Mouse (Mus musculus) neutrophil, adult 5-6 weeks (primary cell): Measurements from ENCODE around the gene Heatr9. TPM values are rescaled to one million over a fixed set of nuclear protein-coding genes. Genes with fewer than 3 reads are reported as not detected.

Experiments
- total RNA-seq: library from RNA; stranded (forward); fragments of 200-1000 nt; gene quantifications from 2 replicates; pipeline ENCODE4 v1.2.3, GENCODE M21; 2017

Heatr9 gene
- total RNA-seq, 1 experiment from 2014 or later, result not detected

Other genes with a start within 250 kb of the Heatr9 start
- gene Slfn14, start 235.4 kb downstream of the Heatr9 start, total RNA-seq, result 0.37 and 0.93 TPM in 2 replicates
- 71.2 and 77.4 TPM in 2 replicates for gene Ap2b1, start 223.2 kb downstream of the Heatr9 start, total RNA-seq
- gene Pex12, start 219.6 kb downstream of the Heatr9 start, total RNA-seq, result 6.5 and 7.6 TPM in 2 replicates
- gene Rasl10b, start 113.0 kb downstream of the Heatr9 start, total RNA-seq, result 0.37 and 1.0 TPM in 2 replicates
- gene Gas2l2, start 92.7 kb downstream of the Heatr9 start, total RNA-seq, result not detected in 2 replicates
- gene 1700020L24Rik, start 84.5 kb downstream of the Heatr9 start, total RNA-seq, result 0.93 and 2.6 TPM in 2 replicates
- 0.25 TPM in 1 of 2 replicates, not detected in the other for gene Mmp28, start 59.1 kb downstream of the Heatr9 start, total RNA-seq
- 59.3 and 61.3 TPM in 2 replicates for gene Taf15, start 49.1 kb downstream of the Heatr9 start, total RNA-seq
- 14.0 and 15.2 TPM in 2 replicates for gene Ccl5, start 8.3 kb upstream of the Heatr9 start, total RNA-seq
- gene Ccl9, start 56.5 kb upstream of the Heatr9 start, total RNA-seq, result 30.6 and 52.2 TPM in 2 replicates
- 1,141 and 1,189 TPM in 2 replicates for gene Ccl6, start 70.9 kb upstream of the Heatr9 start, total RNA-seq
- gene Rpl9-ps1, start 123.4 kb upstream of the Heatr9 start, total RNA-seq, result 1.4 TPM in 1 of 2 replicates, not detected in the other
- 25.6 and 29.2 TPM in 2 replicates for gene Ccl3, start 127.2 kb upstream of the Heatr9 start, total RNA-seq
- gene Ccl4, start 140.4 kb upstream of the Heatr9 start, total RNA-seq, result 15.6 and 16.2 TPM in 2 replicates
- 160 TPM in 2 replicates for gene Wfdc17, start 181.8 kb upstream of the Heatr9 start, total RNA-seq
- gene Wfdc18, start 186.8 kb upstream of the Heatr9 start, total RNA-seq, result 1.5 and 2.5 TPM in 2 replicates
- 177 and 234 TPM in 2 replicates for gene Wfdc21, start 224.8 kb upstream of the Heatr9 start, total RNA-seq
- gene Heatr6, start 231.5 kb upstream of the Heatr9 start, total RNA-seq, result 39.9 and 41.6 TPM in 2 replicates